Mouse (Mus musculus): Measurements from ENCODE around the gene Diaph3.
"Not testable (repeated sequence)": the region's sequence is repeated elsewhere in the genome, so short reads cannot be mapped to it uniquely, and the experiment has no call there.

The Diaph3 gene

DNA sequence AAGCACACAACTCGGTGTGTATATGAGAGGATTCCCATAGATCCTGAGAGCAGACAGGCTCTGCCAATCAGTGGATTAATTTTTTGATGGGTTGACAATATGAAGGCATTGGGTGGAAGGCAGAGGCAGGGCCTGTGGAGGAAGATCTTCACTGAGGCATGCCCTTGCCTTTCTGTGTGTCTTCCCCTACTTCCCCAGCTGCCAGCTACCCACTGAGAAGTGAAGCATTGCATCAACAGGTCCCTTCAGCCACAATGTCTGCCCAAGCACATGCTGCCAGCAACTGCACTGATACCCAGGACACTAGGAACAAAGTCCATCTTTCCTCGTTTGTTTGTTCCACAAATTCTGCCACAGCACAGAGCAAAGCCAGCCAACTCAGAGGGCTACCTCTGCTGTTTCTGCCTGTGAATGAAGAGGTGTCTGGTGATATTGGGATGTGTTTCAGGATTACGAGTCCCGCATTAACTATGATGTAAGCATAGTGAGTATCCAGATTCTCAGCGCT lies 413.4 kb downstream of the Diaph3 start:
- DNase-seq = no peak

DNA sequence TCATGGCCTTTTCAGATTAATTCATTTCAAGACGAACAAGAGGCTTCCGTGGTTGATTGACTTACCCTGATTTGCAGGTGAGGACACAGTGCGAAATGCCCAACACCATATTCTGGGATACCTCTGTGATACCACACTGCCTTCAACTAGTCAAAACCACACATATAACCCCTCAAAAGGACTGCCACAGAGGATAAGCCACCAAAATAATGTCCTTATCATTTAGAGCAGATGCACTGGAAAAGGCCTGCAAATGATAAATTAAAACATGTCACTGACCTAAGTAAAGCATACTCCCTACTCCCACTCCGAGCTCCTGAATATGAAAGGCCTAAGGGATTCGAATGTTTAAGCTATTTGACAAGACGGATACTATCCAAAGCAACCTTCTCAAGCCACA lies 419.3 kb downstream of the Diaph3 start:
- DNase-seq = no peak

DNA sequence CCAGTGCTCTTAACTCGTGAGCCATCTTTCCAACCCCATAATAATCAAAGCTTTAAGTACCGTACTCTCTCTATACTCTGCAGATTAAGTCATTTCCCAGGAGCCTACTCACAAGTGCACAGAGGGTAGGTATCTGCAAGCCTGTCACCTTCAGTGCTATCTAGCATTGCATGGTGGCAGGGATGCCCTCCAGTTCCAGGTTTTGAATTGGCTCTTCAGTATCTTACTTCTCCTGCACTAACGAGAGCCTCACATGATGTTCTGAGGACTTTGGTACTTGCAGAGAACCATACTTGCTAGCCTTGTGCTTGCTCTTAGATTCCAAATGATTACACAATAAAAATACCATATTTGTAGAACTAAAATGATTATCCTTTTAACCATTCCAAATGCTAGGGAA lies 420.0 kb downstream of the Diaph3 start:
- DNase-seq = no peak

DNA sequence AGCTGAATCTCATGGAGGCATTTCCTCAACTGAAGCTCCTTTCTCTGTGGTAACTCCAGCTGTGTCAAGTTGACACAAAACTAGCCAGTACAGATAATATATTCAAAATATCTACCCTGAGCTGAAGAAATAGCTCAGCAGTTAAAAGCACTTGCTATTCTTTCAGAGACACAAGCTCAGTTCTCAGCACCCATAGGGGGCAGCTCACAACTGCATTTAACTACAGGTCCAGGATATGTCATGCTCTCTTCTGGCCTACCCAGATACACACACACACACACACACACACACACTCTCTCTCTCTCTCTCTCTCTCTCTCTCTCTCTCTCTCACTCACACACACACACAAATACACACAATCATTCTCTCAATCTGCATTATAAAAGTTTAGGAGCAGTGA lies 420.6 kb downstream of the Diaph3 start:
- DNase-seq = not testable (repeated sequence)

DNA sequence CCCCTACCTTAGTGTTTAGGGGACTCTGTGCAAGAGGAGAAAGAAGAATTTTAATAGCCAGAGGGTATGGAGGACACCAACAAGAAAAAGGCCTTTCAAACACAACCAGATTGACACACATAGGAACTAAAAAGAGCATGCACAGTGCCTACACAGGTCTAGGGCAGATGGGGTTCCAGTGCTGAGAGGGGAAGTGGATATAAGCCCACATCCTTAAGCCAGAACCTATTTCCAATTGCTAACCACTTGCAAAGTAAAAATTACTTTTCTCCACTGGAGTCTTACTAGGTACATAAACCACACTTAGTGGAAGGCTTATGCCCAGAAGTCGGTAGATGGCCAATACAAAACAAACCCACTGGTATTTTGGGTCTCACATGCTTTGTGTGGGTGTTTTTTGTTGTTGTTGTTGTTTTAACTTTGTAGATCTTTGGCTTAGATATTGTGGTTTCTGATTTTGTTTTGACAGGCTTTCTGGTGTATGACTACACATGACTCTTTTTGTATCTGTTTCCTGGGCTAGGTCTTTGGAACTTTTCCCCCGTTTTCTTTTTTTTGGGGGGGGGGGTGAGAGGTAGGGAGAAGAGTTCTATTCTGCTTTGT lies 426.8 kb downstream of the Diaph3 start:
- DNase-seq = no peak

DNA sequence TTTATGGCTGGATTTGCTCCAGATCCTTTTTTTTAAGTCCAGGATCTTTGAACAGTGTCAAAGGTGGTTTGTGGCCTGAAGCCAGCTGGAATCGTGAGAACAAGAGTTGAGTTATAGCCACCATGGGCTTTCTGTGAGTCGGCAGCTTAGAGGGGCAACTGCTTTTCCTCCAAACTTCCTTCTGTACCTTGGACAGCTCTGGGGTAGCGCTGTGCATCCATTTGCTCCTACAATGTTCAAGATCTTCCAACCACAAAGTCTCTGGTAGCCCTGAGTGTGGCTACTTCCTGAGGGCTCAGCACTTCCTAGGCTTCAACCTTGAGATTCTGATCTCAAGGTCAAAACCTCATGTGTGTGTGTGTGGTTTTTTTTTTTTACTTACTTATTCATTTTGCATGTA lies 437.0 kb downstream of the Diaph3 start:
- no peak for DNase-seq

- DNase-seq = no peak
Observed at GRCm38 (mm10) chr14:86701145-86701544, 439.9 kb downstream of the Diaph3 start.

DNA sequence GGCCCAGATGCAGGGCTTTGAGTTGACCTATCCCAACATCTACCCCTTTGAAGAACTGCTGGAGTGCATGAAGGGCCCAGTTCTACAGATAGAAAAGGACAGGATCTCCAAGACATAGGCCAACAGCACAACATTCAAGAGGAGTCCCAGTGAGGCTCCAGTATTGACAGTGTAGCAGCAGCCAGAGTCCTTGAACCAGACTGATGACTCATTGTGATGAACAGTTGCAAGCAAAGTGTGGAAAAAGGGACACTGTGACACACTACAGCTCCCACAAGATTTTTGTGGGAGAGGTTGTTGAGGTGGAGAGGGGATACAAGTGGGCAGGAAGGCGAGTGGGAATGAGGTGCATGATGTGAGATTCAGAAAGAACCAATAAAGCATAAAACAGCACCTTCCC lies 443.1 kb downstream of the Diaph3 start:
- DNase-seq = no peak

GRCm38 (mm10) chr14:86692714-86693113 lies 448.3 kb downstream of the Diaph3 start:
- DNase-seq = no peak

GRCm38 (mm10) chr14:86691298-86691697 lies 449.7 kb downstream of the Diaph3 start:
- no peak for DNase-seq

- no peak for DNase-seq
Observed at GRCm38 (mm10) chr14:86684585-86685503, 456.2 kb downstream of the Diaph3 start.

DNA sequence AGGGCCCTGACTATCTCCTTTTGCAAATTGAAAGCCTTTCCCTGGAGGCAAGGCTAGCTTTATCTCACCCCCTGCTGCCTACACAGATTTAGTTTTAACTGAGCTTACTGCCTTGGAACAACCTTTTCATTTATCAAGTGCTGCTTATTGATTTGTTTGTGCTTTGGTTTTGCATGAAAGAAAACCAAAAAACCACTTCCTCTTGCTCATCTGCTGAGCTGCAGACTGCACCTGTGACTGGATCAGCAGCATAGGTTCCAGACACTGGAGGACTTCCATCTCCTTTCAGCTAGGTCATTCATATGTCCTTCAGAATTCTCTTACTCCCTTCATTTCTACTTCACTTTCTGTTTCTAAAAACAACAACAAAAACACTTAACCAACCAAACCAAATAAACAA lies 459.1 kb downstream of the Diaph3 start:
- DNase-seq = no peak

DNA sequence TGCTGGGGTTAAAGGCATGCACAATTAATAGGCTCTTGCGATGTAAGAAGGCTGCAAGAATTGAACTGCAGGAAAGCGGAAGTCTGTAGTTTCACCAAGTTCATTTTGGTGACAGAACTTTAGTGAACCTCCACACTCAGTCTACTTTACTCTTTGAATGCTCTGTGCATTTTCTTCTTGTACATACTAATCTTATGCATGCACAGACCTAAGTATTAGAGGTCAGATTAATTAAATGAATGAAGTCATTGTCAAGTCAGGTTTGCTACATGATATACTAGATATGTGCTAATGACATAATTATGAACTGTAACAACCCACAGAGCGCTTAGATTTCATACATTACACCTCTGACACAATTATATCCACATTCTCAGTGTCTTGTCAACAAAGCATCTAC lies 462.0 kb downstream of the Diaph3 start:
- DNase-seq = no peak

GRCm38 (mm10) chr14:86678179-86678780 lies 462.8 kb downstream of the Diaph3 start:
- no peak for DNase-seq

GRCm38 (mm10) chr14:86677015-86677414 lies 464.0 kb downstream of the Diaph3 start:
- DNase-seq = no peak

DNA sequence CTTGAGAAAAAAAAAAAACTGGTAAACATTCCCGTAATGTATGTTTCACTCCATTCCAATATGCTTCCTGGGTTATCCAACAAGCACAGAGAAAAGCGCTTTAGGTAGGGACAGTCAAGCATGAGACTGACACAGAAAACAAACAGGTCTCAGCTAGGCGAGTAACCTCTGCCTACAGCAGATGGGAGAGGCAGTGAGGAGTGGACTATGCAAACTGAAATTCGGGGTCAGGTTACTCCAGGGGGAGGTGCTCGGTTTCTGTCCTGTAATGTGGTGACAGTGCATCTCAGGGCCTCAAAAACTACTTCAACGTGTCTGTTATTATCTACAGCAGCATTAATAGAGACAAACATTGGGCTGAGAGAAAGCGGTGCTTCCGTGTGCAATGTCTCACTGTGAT lies 465.7 kb downstream of the Diaph3 start:
- no peak for DNase-seq

- no peak for DNase-seq
Observed at GRCm38 (mm10) chr14:86662846-86663245, 478.2 kb downstream of the Diaph3 start.

DNA sequence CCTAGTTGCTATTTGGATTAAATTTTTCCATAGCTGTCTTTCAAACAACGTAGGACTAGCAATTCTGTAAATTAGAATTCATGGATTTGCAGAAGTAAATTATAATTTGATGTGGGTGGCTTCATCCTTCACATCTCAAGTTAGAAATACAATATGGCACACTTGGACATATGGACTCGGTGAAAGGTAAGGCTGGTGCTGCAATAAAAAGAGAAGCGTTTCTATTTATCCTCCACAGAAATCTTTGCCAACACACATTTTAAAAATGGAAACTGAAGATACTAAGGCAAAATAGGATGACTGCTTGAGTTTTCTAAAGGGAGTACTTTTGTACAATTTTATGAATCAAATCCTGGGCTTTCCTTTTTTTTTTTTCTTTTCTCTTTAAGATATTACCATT lies 480.5 kb downstream of the Diaph3 start:
- DNase-seq = no peak

GRCm38 (mm10) chr14:86656262-86656661 lies 484.8 kb downstream of the Diaph3 start:
- DNase-seq = no peak

GRCm38 (mm10) chr14:86646499-86647120 lies 494.4 kb downstream of the Diaph3 start:
- DNase-seq = no peak

DNA sequence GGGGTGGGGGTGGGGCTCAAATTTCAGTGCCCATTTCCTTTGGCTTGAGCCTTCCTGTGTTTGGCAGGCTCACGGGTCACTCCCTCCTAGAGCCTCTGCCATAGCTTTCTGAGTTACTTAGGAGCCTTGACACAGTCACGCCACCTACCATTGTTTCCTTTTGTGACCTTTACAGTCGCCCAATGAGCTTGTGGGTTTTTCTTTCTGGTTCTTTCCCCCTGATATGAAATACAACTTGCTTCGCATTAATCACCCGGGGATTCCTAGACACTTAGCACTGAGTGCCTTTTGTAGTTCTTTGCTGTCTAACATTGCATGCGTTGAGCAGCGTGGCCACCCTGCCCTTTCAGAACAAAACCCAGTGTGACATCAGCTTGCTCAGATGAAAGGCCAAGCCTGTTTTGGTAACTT lies 498.2 kb downstream of the Diaph3 start:
- DNase-seq = no peak

DNA sequence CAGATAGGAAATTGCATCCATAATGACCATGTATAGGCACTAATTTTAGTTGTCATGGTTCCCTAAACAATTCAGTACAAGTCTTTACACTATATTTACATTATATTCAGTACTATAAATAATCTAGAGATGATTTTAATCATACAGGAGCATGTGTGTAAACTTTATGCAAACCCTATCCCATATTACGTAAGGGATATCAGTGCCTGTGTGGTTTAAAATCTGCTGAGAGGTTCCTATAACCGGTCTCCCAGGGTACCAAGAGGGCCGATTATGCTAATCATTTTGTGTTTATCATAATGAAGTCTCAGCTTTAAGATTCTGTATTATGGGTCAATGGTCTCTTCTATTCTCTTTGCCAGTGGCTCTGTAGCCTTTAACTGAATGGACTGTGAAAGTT lies 499.2 kb downstream of the Diaph3 start:
- no peak for DNase-seq

- no peak for DNase-seq
Observed at GRCm38 (mm10) chr14:86640086-86640485, 500.9 kb downstream of the Diaph3 start.
